Mouse (Mus musculus) thymus, adult 2 months (tissue): Measurements from ENCODE around the gene Pax5.

Experiments
- CTCF ChIP-seq: fragments of 200-500 bp; IDR thresholded peaks from 2 replicates; pipeline ENCODE4 v1.5.1; 2012; ENCODE audit warnings: mild to moderate bottlenecking, control low read depth, low read length, moderate library complexity, borderline replicate concordance; ENCODE audit not compliant: control insufficient read depth, poor library complexity, insufficient read depth; ENCODE audit errors: extremely low read depth
- POLR2A ChIP-seq: fragments of 200-500 bp; IDR thresholded peaks from 2 replicates; pipeline ENCODE4 v1.6.1; 2012; ENCODE audit warnings: mild to moderate bottlenecking, low read length, control low read depth, moderate library complexity; ENCODE audit not compliant: control insufficient read depth, poor library complexity, insufficient read depth; ENCODE audit errors: extremely low read depth

- no peak for TF ChIP-seq CTCF
- TF ChIP-seq POLR2A, result no peak
Measured at GRCm38 (mm10) chr4:44568666-44569065, 141.6 kb downstream of the Pax5 start.
